Mouse (Mus musculus) megakaryocyte-erythroid progenitor cell, adult 5-6 weeks (primary cell): ENCODE results near the gene Chrne. TPM values are rescaled to one million over a fixed set of nuclear protein-coding genes. Genes with fewer than 3 reads are reported as not detected.

ENCODE experiments used
- ATAC-seq: replicated peaks from 2 replicates; pipeline ENCODE4 v1.8.0; 2016; ENCODE audit warnings: mild to moderate bottlenecking, inconsistent platforms; ENCODE audit not compliant: severe bottlenecking, poor library complexity, low FRiP score, low TSS enrichment
- total RNA-seq, 2 experiments: library from RNA; stranded (forward) in 1 of 2; stranded (reverse) in 1 of 2; fragments of 200-1000, 215-1000 nt in 1 of 2; fragments of >200 nt in 1 of 2; fragmentation: Nextera tagmentation in 1 of 2; gene quantifications; 2 replicates each; pipeline ENCODE4 v1.2.3; 2014 to 2017

Gene Chrne
- total RNA-seq, 2 experiments from 2014 or later = 3.0 TPM; not detected in 1

DNA sequence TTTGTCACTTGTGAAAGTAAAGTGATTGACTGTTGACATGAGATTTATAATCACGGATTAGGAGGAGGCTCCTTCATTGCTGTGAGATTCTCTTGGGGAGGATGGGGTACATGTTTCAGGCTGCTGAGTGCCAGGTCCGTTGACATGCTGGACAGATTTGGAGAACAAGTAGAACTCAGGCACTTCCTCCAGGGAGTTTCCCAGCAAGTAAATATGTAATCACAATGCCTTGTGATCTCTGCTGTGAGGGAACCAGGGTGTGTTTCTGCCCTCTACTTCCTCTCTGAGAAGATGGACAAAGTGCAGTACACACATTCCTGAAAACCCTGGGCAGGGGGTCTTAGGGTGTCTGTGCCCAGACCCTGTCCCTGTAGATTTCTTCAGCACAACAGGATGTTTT lies 23.4 kb downstream of the Chrne start:
- ATAC-seq = no peak

DNA sequence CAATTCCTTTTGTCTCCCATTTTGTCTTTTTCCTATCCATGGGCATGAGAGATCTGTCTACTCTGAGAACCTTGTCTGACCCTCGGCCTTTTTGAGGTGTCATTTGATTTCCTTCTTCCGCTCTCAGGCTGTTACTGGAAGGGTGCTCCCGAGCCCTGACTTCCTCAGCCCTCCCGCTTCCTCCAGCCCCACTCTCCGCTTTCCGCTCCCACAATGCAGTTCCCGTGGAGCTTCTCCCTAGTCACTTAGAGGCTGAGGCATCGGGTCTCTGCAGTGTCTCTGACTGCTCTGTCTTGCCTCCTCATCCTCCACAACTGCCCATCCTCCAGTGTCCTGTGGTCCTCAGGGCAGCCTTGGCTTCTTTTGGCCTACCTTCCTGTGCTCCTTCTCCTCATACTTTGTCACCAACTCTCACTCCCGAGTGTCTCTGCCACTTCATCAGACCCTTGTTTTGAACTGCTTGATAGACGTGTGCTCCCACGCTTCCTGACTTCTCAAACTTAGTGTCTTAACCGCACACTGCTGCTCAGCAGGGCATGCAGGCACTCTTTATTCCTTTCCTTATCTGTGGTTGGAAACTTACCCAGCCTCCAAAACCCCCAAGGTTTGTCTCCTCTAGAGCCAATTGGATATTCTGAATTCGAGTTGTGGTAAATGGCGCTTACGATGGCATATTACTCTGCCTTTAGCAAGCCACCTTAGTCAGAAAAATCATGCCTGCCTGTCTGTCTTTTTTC lies 24.6 kb downstream of the Chrne start:
- peak; percentile 32; the same call in 1 of the 2 replicates for ATAC-seq

DNA sequence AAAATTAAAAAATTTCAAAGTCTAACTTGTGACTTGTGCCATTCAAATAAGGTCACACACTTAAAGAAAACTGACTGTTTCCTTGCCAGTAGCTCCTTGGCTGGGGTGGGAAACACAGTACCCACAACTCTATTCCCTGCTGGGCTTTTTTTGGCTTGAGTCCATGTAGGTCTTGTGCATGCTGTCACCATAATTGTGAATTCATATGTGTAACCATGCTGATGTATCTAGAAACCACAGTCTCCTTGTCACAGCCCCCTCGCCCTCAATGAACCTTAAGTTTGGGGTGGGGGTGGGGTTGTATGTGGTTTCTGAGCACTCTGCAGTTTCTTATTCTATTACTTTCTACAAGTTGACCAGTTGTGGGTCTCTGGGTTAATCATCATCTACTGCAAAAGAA lies 27.3 kb downstream of the Chrne start:
- ATAC-seq = no peak

DNA sequence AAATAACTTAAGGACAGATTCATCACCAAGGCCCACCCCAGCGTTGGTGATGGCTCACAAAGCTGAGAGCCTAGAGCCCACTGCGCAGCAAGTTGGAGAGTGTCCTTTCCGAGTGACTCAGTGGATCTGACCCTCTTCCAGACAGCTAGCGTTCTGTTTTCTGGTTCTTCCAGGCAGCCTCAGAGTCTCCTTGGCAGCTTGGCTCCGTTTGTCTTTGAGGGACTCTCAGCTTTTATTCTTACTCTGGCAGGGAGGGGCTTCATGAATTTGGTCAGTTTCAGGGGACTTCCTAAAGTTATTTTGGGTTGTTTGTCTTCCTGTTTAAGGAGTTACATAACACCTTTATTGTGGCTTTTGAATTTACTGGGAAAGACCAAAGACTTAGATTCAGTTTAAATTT lies 32.1 kb downstream of the Chrne start:
- ATAC-seq = no peak

DNA sequence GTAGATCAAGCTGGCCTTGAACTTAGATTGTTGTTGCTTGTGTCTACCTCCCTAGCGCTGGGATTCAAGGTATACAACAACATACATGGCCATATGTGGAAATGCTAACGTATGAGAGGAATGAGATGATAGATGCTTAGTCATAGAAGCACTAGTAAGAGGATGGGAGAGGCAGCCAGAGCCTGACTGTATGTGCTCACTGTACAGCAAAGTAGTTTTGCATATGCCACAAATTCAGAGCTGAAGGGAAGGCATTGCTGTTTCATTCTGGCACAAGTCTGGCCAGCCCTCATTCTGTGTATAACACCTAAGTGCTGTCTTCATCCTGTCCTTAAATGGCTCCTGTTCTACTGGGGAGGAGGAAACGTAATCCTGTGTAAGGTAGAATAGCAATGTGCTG lies 32.8 kb downstream of the Chrne start:
- ATAC-seq = no peak

DNA sequence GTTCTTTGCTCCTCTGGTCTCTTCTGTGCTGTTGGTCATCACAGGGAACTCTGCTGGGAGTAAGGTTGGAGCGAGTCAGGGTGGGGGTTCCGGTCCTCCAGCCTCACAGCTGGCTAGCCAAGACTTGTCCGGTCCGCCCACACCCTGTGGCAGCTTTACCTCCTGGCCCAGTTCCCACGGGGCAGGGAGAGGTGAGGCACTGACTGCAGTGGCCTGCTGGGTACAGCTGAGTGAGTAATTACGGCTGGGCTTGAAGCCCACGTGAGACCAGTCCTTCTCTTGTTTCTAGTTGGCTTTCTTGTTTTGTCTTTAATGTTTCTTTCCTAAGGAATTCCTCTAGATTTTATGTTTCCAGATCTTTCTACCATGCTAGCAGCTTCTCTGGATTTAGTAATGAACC lies 33.6 kb downstream of the Chrne start:
- no peak for ATAC-seq

DNA sequence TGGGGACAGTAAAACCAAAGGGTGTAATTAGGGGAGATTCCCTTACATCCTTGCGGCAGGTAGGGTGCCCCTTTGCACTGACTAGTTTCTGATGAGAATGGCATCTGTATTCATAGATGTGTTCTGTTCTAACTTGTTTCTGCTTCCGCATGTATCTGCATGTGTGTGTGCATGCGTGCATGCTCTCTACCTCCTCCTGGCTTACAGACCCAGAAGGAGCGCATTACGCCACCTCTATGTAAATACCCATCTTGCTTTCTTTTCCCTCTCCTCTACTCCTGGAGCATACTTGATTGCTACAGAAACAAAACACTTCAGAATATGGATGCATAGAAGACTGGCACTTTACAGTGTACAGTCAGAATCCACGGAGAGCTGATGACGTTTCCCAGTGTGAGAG lies 35.2 kb downstream of the Chrne start:
- no peak for ATAC-seq

DNA sequence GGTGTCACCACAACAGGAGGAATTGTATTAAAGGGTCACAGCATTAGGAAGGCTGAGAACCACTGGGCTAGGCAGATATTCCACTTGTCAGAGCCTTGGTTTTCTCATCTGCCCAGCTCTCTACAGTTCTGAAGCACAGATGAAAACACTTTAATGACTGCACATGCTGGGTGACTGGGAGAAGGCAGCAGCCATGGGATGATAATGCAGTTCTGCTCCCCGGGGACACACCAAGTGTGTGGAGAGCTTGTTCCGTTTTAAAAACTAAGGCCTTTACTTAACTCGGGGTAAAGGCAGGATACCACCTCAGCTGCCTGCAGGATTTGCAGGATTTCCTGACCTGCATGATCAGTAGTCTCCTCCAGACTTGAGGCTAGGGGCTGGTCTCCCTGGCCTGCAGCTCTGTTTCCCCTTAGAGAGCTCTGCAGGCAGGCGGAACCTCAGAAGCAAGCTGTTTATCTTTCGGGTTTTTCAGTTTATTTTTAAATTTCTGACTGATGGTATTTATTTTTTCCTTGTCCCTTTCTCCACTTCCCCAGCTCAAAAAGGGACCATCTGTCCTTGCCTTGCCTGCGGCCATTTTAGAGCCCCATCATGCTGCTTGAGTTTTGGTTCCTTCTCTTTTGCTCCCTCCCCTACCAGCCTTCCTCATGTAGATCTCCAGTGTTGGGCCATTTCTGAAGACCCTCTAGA lies 35.8 kb downstream of the Chrne start:
- peak; percentile 56; the same call in 1 of the 2 replicates for ATAC-seq

DNA sequence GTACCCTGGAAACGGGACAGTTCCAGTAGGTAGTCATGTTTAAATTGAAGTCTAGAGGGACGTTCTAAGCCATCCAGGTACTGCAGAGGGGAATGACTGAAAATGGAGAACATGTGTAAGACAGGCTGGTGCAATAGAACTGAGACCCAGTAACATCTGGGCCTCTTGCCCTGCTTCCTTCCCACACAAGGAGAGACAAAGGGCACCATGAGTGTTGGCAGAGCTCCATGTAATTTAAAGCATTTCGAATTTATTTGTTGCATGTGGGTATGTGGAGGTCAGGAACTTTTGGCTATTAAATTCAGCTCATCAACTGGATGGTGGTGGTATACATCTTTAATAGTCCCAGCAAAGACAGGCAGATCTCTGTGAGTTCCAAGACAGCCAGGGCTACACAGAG lies 36.8 kb downstream of the Chrne start:
- no peak for ATAC-seq

DNA sequence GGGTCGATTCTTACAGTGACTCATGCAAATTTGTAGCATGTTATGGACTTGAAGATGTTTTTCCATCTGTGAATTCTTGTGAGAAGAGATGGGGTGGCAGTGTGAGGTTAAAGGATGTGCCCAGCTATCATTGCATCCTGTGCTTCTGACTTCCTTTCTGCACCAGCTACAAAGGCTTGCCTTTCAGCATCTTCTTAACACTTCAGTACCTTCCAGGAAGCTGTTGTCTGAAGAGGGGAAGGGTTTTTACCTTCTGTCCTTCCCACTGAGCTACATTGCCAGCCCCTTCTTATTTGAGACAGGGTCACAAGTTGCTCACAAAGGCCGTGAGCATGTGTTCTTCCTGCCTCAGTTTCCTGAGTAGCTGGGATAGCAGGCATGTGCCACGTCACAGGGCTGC lies 38.1 kb downstream of the Chrne start:
- ATAC-seq = no peak

DNA sequence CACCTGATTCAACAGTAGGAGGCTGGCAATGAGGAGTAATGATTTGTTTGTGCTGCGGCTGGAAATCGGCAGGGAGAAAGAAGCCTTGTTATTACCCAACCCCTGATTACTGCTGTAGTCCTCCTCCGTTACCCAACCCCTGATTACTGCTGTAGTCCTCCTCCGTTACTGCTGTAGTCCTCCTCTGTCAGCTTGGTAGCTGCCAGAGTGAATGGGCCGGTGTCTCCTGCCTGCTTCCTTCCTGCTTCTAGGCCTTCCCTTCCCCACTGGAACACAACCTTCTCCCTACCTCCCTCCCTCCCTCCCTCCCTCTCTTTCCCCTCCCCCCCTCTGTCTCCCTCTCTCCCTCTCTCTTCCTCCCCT lies 38.7 kb downstream of the Chrne start:
- ATAC-seq = no peak

DNA sequence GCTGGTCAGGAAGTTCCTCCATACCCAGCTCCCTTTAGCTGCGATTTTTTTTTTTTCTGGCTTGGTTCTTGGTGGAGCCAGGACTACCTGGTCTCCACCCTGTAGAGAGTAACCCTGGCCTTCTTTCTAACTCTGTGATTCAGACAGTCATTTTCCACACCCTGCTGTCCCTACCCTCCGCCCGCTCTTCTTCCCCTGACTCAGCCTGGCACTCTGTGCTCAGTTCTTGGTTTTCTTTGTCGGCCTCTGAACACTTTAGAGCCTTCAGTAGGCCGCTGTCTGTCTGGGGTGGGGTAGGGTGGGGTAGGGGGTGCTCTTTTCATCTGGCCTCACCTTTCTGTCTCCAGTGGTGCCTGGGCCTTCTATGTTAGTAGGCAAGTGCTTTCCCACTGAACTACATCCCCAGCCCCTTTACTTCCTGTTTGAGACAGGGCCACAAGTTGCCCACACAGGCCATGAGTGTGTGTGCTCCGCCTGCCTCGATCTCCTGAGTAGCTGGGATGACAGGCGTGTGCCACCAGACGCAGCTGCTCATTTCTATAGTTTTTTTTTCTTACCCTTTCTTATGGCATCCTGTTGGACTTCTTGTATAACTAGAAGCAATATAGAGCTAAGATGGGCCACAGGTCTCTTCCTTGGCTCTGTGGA lies 39.2 kb downstream of the Chrne start:
- ATAC-seq = no peak

DNA sequence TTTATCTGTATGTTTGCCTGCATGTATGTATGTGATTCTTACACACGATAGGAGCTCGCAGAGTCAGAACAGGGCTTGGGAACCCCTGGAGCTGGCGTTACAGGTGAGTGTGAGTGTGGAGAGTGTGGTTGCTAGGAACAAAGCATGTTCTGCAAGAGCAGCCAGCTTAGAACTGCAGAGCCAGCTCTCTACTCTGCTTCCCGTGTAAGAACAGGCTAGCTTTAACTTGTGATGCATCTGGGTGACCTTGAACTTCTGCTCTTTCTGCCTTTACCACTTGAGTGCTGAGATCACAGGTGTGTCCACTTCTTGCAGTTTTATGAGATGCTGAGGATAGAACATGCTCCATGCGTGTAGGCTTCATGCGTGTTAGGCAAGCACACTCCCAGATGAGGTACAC lies 40.1 kb downstream of the Chrne start:
- no peak for ATAC-seq

DNA sequence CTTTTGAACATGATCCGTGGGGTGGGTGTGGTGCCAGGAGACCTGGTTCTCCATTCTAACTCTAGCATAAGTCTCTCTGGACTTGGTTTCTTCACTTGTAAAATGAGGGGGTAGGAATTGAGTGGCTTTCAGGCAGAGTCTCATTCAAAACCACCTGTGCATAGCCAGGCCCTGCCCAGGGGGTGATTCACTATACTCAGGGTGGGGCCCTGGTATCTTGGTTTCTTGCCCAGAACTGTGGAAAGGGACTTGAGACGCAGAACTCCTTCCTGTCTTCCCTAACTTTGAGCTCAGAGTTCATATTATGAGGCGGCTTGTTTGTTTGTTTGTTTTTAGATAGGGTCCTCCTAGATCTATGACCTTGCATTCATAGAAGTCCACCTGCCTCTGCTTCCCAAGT lies 41.8 kb downstream of the Chrne start:
- 0 out of 2 replicates have a peak, but pooled peaks have one; percentile 48 for ATAC-seq

DNA sequence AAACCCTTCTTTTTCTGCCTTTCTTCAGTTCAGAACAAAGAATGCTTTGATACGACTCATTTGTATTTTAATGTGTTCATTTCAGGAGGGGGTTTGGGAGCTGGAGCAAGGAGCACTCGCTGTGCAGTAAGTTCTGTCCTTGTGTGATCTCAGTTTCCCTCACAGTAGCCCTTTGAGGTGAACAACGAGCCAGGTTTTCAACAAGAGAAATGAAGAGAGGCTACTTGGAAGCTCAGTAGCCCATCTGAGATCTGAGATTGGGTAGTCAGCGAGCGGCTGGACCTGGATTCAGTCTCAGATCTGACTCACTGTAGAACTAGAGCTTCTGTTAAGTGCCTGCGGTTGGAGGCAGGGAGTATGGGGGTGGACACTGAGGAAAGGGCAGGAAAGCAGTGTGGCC lies 45.1 kb downstream of the Chrne start:
- ATAC-seq = no peak

DNA sequence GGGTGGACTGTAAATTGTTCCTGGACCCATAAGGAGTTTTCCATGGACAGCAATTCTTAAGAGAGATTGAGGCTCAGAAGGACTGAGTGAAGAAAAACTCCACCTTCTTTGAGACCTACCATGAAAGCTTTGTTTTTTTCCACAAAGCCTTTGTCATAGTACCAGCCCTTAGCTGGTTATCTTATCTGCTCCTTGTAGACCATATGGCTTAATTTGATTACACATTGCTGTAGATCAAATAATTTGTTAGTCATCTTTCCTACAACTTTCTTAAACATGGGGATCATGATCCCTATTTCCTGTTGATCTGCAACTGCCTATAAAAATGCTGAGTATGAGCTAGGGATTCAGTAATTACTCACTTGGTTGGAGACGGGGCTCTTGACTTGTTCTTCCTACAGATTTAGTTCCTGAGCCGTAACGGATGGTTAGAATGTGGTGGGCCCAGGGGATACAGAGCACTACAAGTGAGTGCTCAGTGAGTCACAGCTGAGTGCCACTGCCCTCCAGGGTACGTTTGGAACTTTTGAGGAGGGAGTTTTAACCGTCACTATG lies 46.6 kb downstream of the Chrne start:
- ATAC-seq = 0 out of 2 replicates have a peak, but pooled peaks have one; percentile 23

DNA sequence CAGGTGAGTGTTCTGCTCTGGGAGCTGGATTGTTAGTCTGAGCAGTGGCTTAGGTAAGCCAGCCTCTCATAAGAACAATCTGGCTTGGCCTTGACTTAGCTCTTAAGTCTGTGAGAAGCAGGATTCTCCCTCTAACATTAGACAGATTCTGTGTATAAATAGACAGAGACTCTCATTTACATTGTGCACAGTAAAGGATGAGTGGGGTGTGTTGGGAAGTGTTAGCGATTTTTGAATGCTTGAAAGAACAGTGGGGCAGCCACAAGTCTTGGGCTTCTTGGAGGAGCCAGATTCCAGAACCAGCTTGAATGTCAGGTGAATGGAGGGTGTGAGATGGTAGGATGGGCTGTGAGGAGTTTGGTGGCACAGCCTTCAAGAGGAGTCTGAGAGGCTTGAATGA lies 47.4 kb downstream of the Chrne start:
- ATAC-seq = no peak

DNA sequence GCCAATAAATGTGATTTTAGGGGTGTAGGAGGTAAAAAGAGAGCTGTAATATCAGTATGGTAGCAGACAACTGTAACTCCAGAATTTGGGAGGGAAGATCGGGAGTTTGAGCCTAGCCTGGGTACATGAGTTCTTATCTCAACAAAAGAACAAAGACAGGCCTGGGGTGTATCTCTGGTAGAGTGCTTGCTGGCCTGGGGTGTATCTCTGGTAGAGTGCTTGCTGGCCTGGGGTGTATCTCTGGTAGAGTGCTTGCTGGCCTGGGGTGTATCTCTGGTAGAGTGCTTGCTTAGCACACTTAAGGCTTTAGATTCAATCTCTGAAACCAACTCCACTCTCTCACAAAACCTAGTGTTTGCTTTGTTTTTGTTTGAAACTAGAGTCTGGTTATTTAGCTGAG lies 48.4 kb downstream of the Chrne start:
- peak; percentile 97 for ATAC-seq

DNA sequence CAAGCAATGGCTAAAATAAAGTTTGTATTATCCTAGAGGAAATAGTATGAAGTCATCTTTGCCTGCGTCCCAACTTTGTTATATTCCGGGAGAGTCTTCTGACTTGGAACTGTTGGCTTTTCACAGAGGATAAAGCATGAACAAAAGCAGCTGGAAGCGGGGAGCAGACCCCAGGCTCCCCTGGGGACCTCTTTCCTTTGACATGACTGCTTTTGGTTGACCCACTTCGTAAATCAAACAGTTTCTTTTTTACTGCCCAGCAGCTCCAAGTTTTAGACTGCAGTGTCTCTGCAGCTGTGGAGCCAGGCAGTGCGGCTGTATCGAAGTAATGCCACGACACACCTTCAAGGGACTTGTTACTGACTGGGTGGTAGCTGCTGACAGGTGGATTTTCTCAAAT lies 52.4 kb downstream of the Chrne start:
- ATAC-seq = no peak
